Comparison of ENCODE assay signal across 21 mouse cellular contexts in the genomic region with DNA sequence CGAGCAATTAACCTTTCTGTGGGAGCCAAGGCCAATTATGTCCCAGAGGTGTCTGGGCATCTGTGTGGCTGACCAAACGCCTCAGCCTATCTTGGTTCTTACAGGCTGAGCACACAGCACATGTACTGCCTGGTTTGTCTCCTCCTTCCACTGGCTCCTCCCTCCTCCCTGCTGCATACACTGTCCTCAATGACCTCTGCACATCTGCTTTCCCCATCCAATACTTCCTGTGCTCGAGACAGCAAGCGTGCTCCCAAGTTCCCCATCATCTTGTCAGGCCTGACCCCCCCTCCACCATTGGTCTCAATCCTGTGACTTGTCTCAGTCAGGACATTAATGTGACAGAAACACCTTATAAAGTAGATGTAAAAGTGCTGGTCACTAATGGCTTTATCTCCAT.
DNase-seq lines count a peak whose midpoint lies in the region; ATAC-seq and TF ChIP-seq lines count a peak whose summit lies in the region.
"Had no signal": no experiment of that assay in that cellular context is flagged by ENCODE, and none has a peak within 500 bp of the region (broad histone marks: within the 10 kb centered on the region; RNA-seq: fewer than 3 reads in every experiment).

No protein-coding gene starts in this region.

- TF ChIP-seq POLR2A in lung, adult 2 months (IDR thresholded peaks at IDR 0.05; ENCODE audit: borderline replicate concordance, extremely low read depth, low read depth, low read length), result no peak

- WGBS in heart, embryonic 13.5 days, result 39% methylated on average over 4 of the region's 4 CpGs
- 34% methylated on average over 4 of the region's 4 CpGs for WGBS in lung, embryonic 14.5 days
- WGBS in lung, adult 2 months, result 51% methylated on average over 4 of the region's 4 CpGs

- no peaks in the 10 kb centered on the region for H3K9me3 ChIP-seq in heart, embryonic 13.5 days
- no peaks in the 10 kb centered on the region for H3K9me3 ChIP-seq in lung, embryonic 14.5 days (ENCODE audit: low read depth, low read length)
- H3K9me3 ChIP-seq: intestine, embryonic 15.5 days; liver, embryonic 13.5 days; midbrain, embryonic 10.5 days; neural tube, embryonic 12.5 days had no signal

- no peak overlapping the region for H3K4me3 ChIP-seq in heart, embryonic 13.5 days
- H3K4me3 ChIP-seq in lung, embryonic 14.5 days (ENCODE audit: low read depth, low read length), result no peak overlapping the region
- H3K4me3 ChIP-seq in lung, adult 2 months (replicated peaks; ENCODE audit: extremely low read depth, low read depth, low read length), result no peak overlapping the region
- H3K4me3 ChIP-seq: intestine, embryonic 15.5 days; liver, embryonic 13.5 days; midbrain, embryonic 10.5 days; neural tube, embryonic 12.5 days had no signal

- H3K4me2 ChIP-seq in heart, embryonic 13.5 days, result no peak overlapping the region
- no peak overlapping the region for H3K4me2 ChIP-seq in lung, embryonic 14.5 days
- H3K4me2 ChIP-seq: hindbrain, embryonic 14.5 days; intestine, embryonic 15.5 days; liver, embryonic 13.5 days; neural tube, embryonic 12.5 days had no signal

- DNase-seq in embryo, embryonic 10 days (ENCODE audit: low spot score), result peak; percentile 53
- DNase-seq in embryo, embryonic 9.5 days (ENCODE audit: extremely low spot score), result no peak
- DNase-seq in heart, adult 9 months (ENCODE audit: low spot score in 2 of 2), result no peak
- peak; percentile 15 for DNase-seq in lung, embryonic 14.5 days
- DNase-seq in lung, adult 2 months, result no peak
- DNase-seq in skeletal muscle tissue, adult 2 months (ENCODE audit: low read depth, low spot score), result peak; percentile 13
- no peak for DNase-seq in spleen, adult 12 weeks (ENCODE audit: low spot score)
- DNase-seq: adrenal gland, postnatal 14 days; cerebellum, adult 9-11 months; kidney, adult 9 months; kidney, postnatal 4 days; layer of hippocampus, adult 9-11 months; liver, embryonic 13.5 days; spleen, adult 18-20 months had no signal

- peak overlapping the region; percentile 87 for H3K27ac ChIP-seq in heart, embryonic 13.5 days (replicated peaks)
- H3K27ac ChIP-seq in lung, embryonic 14.5 days (ENCODE audit: low read depth), result no peak overlapping the region
- H3K27ac ChIP-seq: hindbrain, embryonic 14.5 days; intestine, embryonic 15.5 days; liver, embryonic 13.5 days; macrophage; neural tube, embryonic 12.5 days had no signal

- no peak for TF ChIP-seq CTCF in lung, embryonic 14.5 days (IDR thresholded peaks at IDR 0.05; ENCODE audit: low read depth)
- no peak for TF ChIP-seq CTCF in lung, adult 2 months (IDR thresholded peaks at IDR 0.05; ENCODE audit: insufficient read depth, low read length)

- no peaks in the 10 kb centered on the region for H3K27me3 ChIP-seq in heart, embryonic 13.5 days (replicated peaks)
- H3K27me3 ChIP-seq in lung, embryonic 14.5 days (ENCODE audit: insufficient read depth, low read length), result no peaks in the 10 kb centered on the region
- H3K27me3 ChIP-seq: intestine, embryonic 15.5 days; liver, embryonic 13.5 days; neural tube, embryonic 12.5 days; Patski had no signal

- peaks cover 58% of the 10 kb centered on the region for H3K4me1 ChIP-seq in heart, embryonic 13.5 days
- H3K4me1 ChIP-seq in lung, embryonic 14.5 days (ENCODE audit: insufficient read depth), result no peaks in the 10 kb centered on the region
- H3K4me1 ChIP-seq in lung, adult 2 months (ENCODE audit: control insufficient read depth, insufficient read depth, low read length), result no peaks in the 10 kb centered on the region
- H3K4me1 ChIP-seq: intestine, embryonic 15.5 days; liver, embryonic 13.5 days; neural tube, embryonic 12.5 days had no signal

- H3K9ac ChIP-seq in heart, embryonic 13.5 days, result no peak overlapping the region
- H3K9ac ChIP-seq in lung, embryonic 14.5 days, result no peak overlapping the region
- H3K9ac ChIP-seq: hindbrain, embryonic 14.5 days; intestine, embryonic 15.5 days; liver, embryonic 13.5 days; neural tube, embryonic 12.5 days had no signal

- ATAC-seq in heart, embryonic 13.5 days (ENCODE audit: extremely low read depth, insufficient number of reproducible peaks, low FRiP score, low TSS enrichment), result no peak
- ATAC-seq in lung, embryonic 14.5 days (ENCODE audit: insufficient read depth), result no peak
- ATAC-seq: intestine, embryonic 15.5 days; Patski had no signal

- no peaks in the 10 kb centered on the region for H3K36me3 ChIP-seq in heart, embryonic 13.5 days
- H3K36me3 ChIP-seq in lung, embryonic 14.5 days (ENCODE audit: insufficient read depth), result no peaks in the 10 kb centered on the region
- H3K36me3 ChIP-seq: intestine, embryonic 15.5 days; liver, embryonic 13.5 days; midbrain, embryonic 10.5 days; neural tube, embryonic 12.5 days had no signal

Comparison
In these comparisons a context has a peak if more than half of its experiments do, and no peak if none do; other contexts are left out.
1. DNase-seq: peak in embryo, embryonic 10 days (single experiment), lung, embryonic 14.5 days (single experiment) and skeletal muscle tissue, adult 2 months (single experiment); none in embryo, embryonic 9.5 days (single experiment), heart, adult 9 months (0 of 2), lung, adult 2 months (single experiment) and spleen, adult 12 weeks (single experiment).